Mouse (Mus musculus): ENCODE results near the gene Gsg1. TPM values are rescaled to one million over a fixed set of nuclear protein-coding genes. Genes with fewer than 3 reads are reported as not detected.

The Gsg1 gene
- 0.71 and 0.74 TPM in 2 replicates for polyA plus RNA-seq (2014; fragmentation: Nextera tagmentation; extraction: Ambion mirVana)

DNA sequence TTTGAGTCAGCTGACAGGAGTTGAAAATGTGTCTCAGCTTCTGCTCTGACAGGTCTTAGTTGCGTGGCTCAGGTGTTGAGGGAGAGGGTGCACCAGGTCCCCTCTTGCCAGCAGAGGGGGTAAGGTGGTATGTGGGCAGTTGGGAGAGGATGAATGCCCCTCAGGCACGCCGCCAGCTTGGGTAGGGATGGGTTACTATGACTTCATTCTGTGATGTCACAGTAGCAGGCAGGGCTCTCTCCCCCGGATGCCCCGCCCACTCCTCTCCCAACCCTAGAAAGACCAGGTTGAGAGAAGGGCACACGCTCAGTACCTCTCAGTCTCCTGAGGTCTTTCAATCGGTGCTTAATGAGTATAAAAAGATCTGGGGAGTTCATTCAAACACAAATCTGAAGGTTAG lies at the start of gene Gsg1:
Gene Gsg1 (minus strand): TSS at position 199 of the 400 bp plus-strand sequence.
- H3K9me3 ChIP-seq (ENCODE audit: control insufficient read depth, low read length), result peaks cover 8% of the 10 kb centered on the region; the same call in 1 of the 2 replicates
- no peak within 1 kb of the TSS for H3K4me3 ChIP-seq (ENCODE audit: control insufficient read depth in 1 of 2, insufficient read depth in 1 of 2, low read depth in 1 of 2, low read length in 2 of 2)
- peaks cover 4% of the 10 kb centered on the region; the same call in 1 of the 2 replicates for H3K27me3 ChIP-seq (ENCODE audit: control insufficient read depth, insufficient read depth, low read length)
- H3K9ac ChIP-seq (ENCODE audit: low read length), result no peak within 1 kb of the TSS
- 72% methylated on average over 7 of the region's 7 CpGs for WGBS
- H3K4me2 ChIP-seq (ENCODE audit: low read length), result no peak within 1 kb of the TSS
- ATAC-seq (ENCODE audit: insufficient number of reproducible peaks, insufficient read depth, low FRiP score, low read depth), result no peak
- H3K4me1 ChIP-seq (ENCODE audit: control insufficient read depth in 2 of 2, insufficient read depth in 2 of 2, low read length in 2 of 2), result peaks cover 27% of the 10 kb centered on the region in 2 experiments
- no peak within 1 kb of the TSS for H3K27ac ChIP-seq (replicated peaks in 1 of 2; ENCODE audit: control insufficient read depth in 1 of 2, insufficient read depth in 1 of 2, low read depth in 2 of 2, low read length in 2 of 2)
- H3K36me3 ChIP-seq (ENCODE audit: control insufficient read depth, insufficient read depth, low read length), result no peaks in the 10 kb centered on the region

DNA sequence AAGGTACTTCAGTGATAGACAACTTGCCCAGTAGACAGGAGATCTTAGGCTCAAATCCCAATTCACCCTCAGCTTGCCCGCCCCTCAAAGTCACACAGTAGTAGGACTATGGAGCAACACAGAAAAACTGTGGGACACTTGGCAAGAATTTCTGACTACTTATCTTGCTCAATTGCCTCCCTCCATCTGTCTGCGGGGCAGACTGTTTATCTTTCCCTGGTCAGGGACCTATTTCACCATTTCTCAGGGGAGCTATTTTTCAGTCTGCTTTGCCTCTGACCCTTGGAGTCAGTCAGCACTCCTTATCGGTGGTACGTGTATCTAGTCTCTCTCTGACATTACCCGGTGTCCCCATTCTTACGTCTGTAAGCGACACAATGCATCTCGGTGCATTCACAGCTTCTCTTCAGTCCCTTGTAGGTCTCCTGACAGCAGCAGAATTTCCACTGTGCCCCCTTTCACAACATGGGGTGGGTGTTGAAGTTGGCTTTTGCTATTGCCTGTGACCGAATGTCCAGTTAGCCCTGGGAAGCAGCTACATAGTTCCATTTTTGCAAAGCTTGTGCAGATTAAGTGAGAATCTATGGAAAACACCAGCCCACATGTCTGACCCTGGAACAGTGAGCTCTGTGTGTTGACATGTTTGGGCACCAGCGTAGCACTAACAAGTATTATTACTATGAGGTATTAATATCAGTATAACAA lies 48.4 kb upstream of the Gsg1 start:
- Histone ChIP-seq H3K9me3 (ENCODE audit: control insufficient read depth, low read length) (no peaks in the 10 kb centered on the region), H3K27ac (replicated peaks in 1 of 2; ENCODE audit: control insufficient read depth in 1 of 2, insufficient read depth in 1 of 2, low read depth in 2 of 2, low read length in 2 of 2) (no peak overlapping the region), H3K9ac (ENCODE audit: low read length) (no peak overlapping the region), H3K4me3 (ENCODE audit: control insufficient read depth in 1 of 2, insufficient read depth in 1 of 2, low read depth in 1 of 2, low read length in 2 of 2) (no peak overlapping the region), H3K4me2 (ENCODE audit: low read length) (no peak overlapping the region), H3K36me3 (ENCODE audit: control insufficient read depth, insufficient read depth, low read length) (no peaks in the 10 kb centered on the region), H3K27me3 (ENCODE audit: control insufficient read depth, insufficient read depth, low read length) (no peaks in the 10 kb centered on the region), H3K4me1 (ENCODE audit: control insufficient read depth in 2 of 2, insufficient read depth in 2 of 2, low read length in 2 of 2) (peaks cover 8 to 10% of the 10 kb centered on the region in 2 experiments; a peak in 3 of 4 replicates)
- WGBS, result 34% methylated on average over 10 of the region's 10 CpGs
- no peak for ATAC-seq (ENCODE audit: insufficient number of reproducible peaks, insufficient read depth, low FRiP score, low read depth)

DNA sequence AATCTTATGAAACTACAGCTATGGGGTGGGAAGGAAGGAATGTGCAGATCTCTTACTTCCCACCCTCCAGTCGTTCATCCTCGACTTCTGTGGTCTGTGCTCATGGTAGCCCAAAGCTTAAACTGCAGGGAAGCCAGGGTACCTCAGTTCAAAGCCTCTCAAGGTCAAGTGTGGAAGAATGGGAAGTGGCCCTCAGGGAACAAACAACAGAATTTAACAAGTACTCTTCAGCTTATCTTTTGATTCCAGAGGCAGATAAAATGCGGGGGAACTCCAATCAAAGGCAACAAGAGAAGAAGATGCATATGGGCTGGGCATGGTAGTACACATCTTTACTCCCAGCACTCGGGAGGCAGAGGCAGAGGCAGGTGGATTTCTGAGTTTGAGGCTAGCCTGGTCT lies 46.3 kb upstream of the Gsg1 start:
- Histone ChIP-seq H3K27me3 (ENCODE audit: control insufficient read depth, insufficient read depth, low read length) (no peaks in the 10 kb centered on the region), H3K9me3 (ENCODE audit: control insufficient read depth, low read length) (no peaks in the 10 kb centered on the region), H3K27ac (replicated peaks in 1 of 2; ENCODE audit: control insufficient read depth in 1 of 2, insufficient read depth in 1 of 2, low read depth in 2 of 2, low read length in 2 of 2) (no peak overlapping the region), H3K9ac (ENCODE audit: low read length) (no peak overlapping the region), H3K4me1 (ENCODE audit: control insufficient read depth in 2 of 2, insufficient read depth in 2 of 2, low read length in 2 of 2) (peaks cover 8 to 10% of the 10 kb centered on the region in 2 experiments; a peak in 3 of 4 replicates), H3K4me2 (ENCODE audit: low read length) (no peak overlapping the region), H3K4me3 (ENCODE audit: control insufficient read depth in 1 of 2, insufficient read depth in 1 of 2, low read depth in 1 of 2, low read length in 2 of 2) (no peak overlapping the region), H3K36me3 (ENCODE audit: control insufficient read depth, insufficient read depth, low read length) (no peaks in the 10 kb centered on the region)
- 73% methylated on average over 4 of the region's 4 CpGs for WGBS
- ATAC-seq (ENCODE audit: insufficient number of reproducible peaks, insufficient read depth, low FRiP score, low read depth), result no peak

DNA sequence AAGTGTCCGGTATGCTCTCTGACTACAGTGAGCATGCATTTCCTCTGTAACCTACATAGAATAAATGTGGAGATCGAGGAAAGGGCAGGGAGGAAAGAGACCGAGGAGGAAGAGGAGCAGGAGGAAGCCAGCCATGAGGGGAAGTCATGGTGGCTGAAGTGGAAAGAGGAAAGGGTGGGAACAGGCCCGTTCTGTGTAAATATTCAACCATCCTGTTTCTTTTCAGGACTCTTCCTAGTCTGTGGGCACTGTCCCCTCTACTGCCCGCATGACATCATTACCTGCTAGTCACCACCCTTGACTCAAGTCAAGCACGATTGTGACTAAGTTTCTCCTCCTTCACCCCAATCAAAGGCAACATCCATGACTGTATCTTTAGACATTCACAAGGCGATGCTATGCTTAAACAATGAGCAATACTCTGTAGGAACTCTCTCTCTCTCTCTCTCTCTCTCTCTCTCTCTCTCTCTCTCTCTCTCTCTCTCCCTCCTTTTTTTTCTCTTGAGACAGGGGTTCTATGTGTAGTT lies 44.9 kb upstream of the Gsg1 start:
- 63% methylated on average over 7 of the region's 7 CpGs for WGBS
- no peak overlapping the region for H3K27ac ChIP-seq (replicated peaks in 1 of 2; ENCODE audit: control insufficient read depth in 1 of 2, insufficient read depth in 1 of 2, low read depth in 2 of 2, low read length in 2 of 2)
- no peak for ATAC-seq (ENCODE audit: insufficient number of reproducible peaks, insufficient read depth, low FRiP score, low read depth)
- no peak overlapping the region for H3K9ac ChIP-seq (ENCODE audit: low read length)
- no peak overlapping the region for H3K4me3 ChIP-seq (ENCODE audit: control insufficient read depth in 1 of 2, insufficient read depth in 1 of 2, low read depth in 1 of 2, low read length in 2 of 2)
- no peaks in the 10 kb centered on the region for H3K9me3 ChIP-seq (ENCODE audit: control insufficient read depth, low read length)
- H3K4me1 ChIP-seq (ENCODE audit: control insufficient read depth in 2 of 2, insufficient read depth in 2 of 2, low read length in 2 of 2), result peaks cover 5 to 10% of the 10 kb centered on the region in 2 experiments; a peak in 3 of 4 replicates
- no peaks in the 10 kb centered on the region for H3K27me3 ChIP-seq (ENCODE audit: control insufficient read depth, insufficient read depth, low read length)
- no peak overlapping the region for H3K4me2 ChIP-seq (ENCODE audit: low read length)
- H3K36me3 ChIP-seq (ENCODE audit: control insufficient read depth, insufficient read depth, low read length), result no peaks in the 10 kb centered on the region

DNA sequence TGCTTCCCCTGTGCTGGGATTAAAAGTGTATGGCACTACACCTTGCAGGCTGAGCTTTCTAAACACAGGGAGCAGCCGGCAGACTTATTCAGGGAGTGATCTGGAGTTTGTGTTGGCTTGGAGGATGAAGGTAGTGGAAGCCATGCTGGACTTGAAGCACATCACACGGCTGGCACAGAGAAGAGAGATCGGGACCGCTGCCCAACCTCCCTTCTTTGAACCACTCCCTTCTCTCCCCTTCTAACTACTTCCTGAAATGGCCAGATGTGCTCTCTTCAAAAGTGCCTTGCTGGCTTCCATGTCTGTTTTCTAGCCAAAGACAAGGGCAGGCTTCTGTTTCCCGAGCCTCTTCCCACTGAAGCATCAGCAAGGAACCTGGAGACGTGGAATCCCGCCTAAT lies 43.4 kb upstream of the Gsg1 start:
- H3K27me3 ChIP-seq (ENCODE audit: control insufficient read depth, insufficient read depth, low read length), result no peaks in the 10 kb centered on the region
- ATAC-seq (ENCODE audit: insufficient number of reproducible peaks, insufficient read depth, low FRiP score, low read depth), result no peak
- no peak overlapping the region for H3K27ac ChIP-seq (replicated peaks in 1 of 2; ENCODE audit: control insufficient read depth in 1 of 2, insufficient read depth in 1 of 2, low read depth in 2 of 2, low read length in 2 of 2)
- no peaks in the 10 kb centered on the region for H3K36me3 ChIP-seq (ENCODE audit: control insufficient read depth, insufficient read depth, low read length)
- no peak overlapping the region for H3K9ac ChIP-seq (ENCODE audit: low read length)
- H3K9me3 ChIP-seq (ENCODE audit: control insufficient read depth, low read length), result no peaks in the 10 kb centered on the region
- H3K4me2 ChIP-seq (ENCODE audit: low read length), result no peak overlapping the region
- no peak overlapping the region for H3K4me3 ChIP-seq (ENCODE audit: control insufficient read depth in 1 of 2, insufficient read depth in 1 of 2, low read depth in 1 of 2, low read length in 2 of 2)
- WGBS, result 80% methylated on average over 7 of the region's 7 CpGs
- peaks cover 0 to 6% of the 10 kb centered on the region in 2 experiments; a peak in 2 of 4 replicates for H3K4me1 ChIP-seq (ENCODE audit: control insufficient read depth in 2 of 2, insufficient read depth in 2 of 2, low read length in 2 of 2)

DNA sequence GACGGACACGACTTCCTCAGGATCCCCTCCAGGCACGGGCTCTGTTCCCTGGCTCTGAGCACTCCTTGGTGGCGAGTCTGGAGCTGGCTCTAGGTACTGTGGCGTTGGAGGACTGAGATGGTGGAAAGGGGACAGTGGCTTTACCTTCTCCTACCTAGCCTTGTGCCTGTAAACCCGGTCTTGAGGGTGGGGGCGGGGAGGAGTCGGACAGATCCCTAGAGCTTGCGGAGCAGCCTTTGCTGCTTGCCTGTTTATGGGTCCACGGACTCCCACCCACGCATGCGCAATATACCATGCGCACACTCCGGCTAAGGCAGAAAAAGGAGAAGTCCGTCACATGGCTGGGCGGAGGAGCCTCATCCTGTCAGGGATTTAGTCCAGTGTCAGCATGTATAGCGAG lies 42.1 kb upstream of the Gsg1 start:
- H3K36me3 ChIP-seq (ENCODE audit: control insufficient read depth, insufficient read depth, low read length), result no peaks in the 10 kb centered on the region

DNA sequence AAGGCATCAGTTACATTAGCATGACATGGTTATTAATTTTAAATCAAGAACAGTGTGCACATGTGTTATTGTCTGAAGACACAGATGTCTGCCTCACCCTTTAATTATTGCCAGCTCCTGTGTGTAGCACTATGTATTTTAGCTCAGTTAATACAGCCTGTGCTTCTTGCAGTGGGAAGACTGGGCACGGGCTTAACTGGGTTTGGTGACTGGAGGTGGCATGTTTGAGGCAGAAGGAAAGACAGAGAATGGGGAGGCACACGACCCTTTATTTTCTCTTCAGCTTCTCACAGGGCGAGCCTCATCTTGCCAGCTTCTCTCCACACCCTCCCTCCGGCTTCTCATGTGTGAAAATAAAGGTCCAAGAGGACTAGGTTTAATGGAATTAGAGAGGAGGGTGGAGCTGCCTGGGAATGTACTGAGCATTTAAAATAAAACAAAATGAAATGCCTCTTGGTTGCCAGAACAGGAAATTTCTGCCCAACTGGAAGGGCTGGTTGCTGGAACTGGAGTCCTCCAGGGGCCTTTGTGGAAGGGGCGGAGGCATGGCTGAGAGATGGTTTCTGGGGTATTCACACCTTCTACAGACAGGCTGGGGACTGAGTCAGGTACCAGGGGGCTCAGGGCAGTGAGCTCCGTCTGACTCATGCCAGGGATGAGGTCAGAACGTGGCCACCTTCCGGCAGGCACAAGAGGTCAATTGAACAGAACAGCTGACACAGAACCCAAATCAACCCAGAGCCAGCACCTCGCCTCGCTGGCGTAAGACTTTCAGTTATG lies 41.1 kb upstream of the Gsg1 start:
- Histone ChIP-seq H3K4me1 (ENCODE audit: control insufficient read depth in 2 of 2, insufficient read depth in 2 of 2, low read length in 2 of 2) (no peaks in the 10 kb centered on the region; a peak in 1 of 4 replicates), H3K36me3 (ENCODE audit: control insufficient read depth, insufficient read depth, low read length) (no peaks in the 10 kb centered on the region), H3K9me3 (ENCODE audit: control insufficient read depth, low read length) (no peaks in the 10 kb centered on the region), H3K4me3 (ENCODE audit: control insufficient read depth in 1 of 2, insufficient read depth in 1 of 2, low read depth in 1 of 2, low read length in 2 of 2) (no peak overlapping the region), H3K4me2 (ENCODE audit: low read length) (no peak overlapping the region), H3K27ac (replicated peaks in 1 of 2; ENCODE audit: control insufficient read depth in 1 of 2, insufficient read depth in 1 of 2, low read depth in 2 of 2, low read length in 2 of 2) (no peak overlapping the region), H3K9ac (ENCODE audit: low read length) (no peak overlapping the region), H3K27me3 (ENCODE audit: control insufficient read depth, insufficient read depth, low read length) (no peaks in the 10 kb centered on the region)
- ATAC-seq (ENCODE audit: insufficient number of reproducible peaks, insufficient read depth, low FRiP score, low read depth), result no peak
- WGBS, result 76% methylated on average over 11 of the region's 11 CpGs

More for the DNA sequence above, 42.1 kb upstream of the Gsg1 start:
- H3K27me3 ChIP-seq (ENCODE audit: control insufficient read depth, insufficient read depth, low read length), result no peaks in the 10 kb centered on the region
- ATAC-seq (ENCODE audit: insufficient number of reproducible peaks, insufficient read depth, low FRiP score, low read depth), result no peak
- no peak overlapping the region for H3K27ac ChIP-seq (replicated peaks in 1 of 2; ENCODE audit: control insufficient read depth in 1 of 2, insufficient read depth in 1 of 2, low read depth in 2 of 2, low read length in 2 of 2)
- H3K4me1 ChIP-seq (ENCODE audit: control insufficient read depth in 2 of 2, insufficient read depth in 2 of 2, low read length in 2 of 2), result no peaks in the 10 kb centered on the region; a peak in 1 of 4 replicates
- 72% methylated on average over 17 of the region's 17 CpGs for WGBS
- H3K9me3 ChIP-seq (ENCODE audit: control insufficient read depth, low read length), result no peaks in the 10 kb centered on the region
- no peak overlapping the region for H3K4me3 ChIP-seq (ENCODE audit: control insufficient read depth in 1 of 2, insufficient read depth in 1 of 2, low read depth in 1 of 2, low read length in 2 of 2)
- H3K4me2 ChIP-seq (ENCODE audit: low read length), result no peak overlapping the region
- H3K9ac ChIP-seq (ENCODE audit: low read length), result no peak overlapping the region
